Mouse (Mus musculus) forebrain, embryonic 16.5 days (tissue): ENCODE measurements at regions not wholly inside any gene's neighbourhood (a gene's known extent, or its start where the extent isn't known, plus 50 kb on each side); places are given as distances from the start of the nearest gene placed in this dataset.
"Not testable (repeated sequence)": the region's sequence is repeated elsewhere in the genome, so short reads cannot be mapped to it uniquely, and the experiment has no call there.

ENCODE experiments used
- ATAC-seq: fragments of 200-750 bp; cut with Nextera tagmentation; 2 replicates; pipeline ENCODE4 v1.8.0; 2017; ENCODE audit warnings: mild to moderate bottlenecking, moderate library complexity
- H3K27ac ChIP-seq: fragments of 300-500 bp; sonication (generic); 2 replicates; pipeline ENCODE4 v1.5.1; 2014; ENCODE audit warnings: low read length, control low read depth
- H3K27me3 ChIP-seq: fragments of 300-500 bp; sonication (generic); replicated peaks from 2 replicates; pipeline ENCODE4 v1.6.1; 2014; ENCODE audit warnings: low read length; ENCODE audit not compliant: control insufficient read depth, insufficient read depth
- H3K36me3 ChIP-seq: fragments of 300-500 bp; sonication (generic); 2 replicates; pipeline ENCODE4 v1.6.1; 2014; ENCODE audit not compliant: control insufficient read depth, insufficient read depth
- H3K4me1 ChIP-seq: fragments of 300-500 bp; sonication (generic); replicated peaks from 2 replicates; pipeline ENCODE4 v1.6.1; 2014; ENCODE audit warnings: low read length; ENCODE audit not compliant: control insufficient read depth, insufficient read depth
- H3K4me2 ChIP-seq: fragments of 300-500 bp; sonication (generic); 2 replicates; pipeline ENCODE4 v1.6.1; 2014; ENCODE audit warnings: mild to moderate bottlenecking, low read length, control low read depth
- H3K4me3 ChIP-seq: fragments of 300-500 bp; sonication (generic); replicated peaks from 2 replicates; pipeline ENCODE4 v1.5.1; 2014; ENCODE audit warnings: mild to moderate bottlenecking, low read length, control low read depth
- H3K9ac ChIP-seq: fragments of 300-500 bp; sonication (generic); replicated peaks from 2 replicates; pipeline ENCODE4 v1.6.1; 2014; ENCODE audit warnings: low read depth, low read length, control low read depth
- H3K9me3 ChIP-seq: fragments of 300-500 bp; sonication (generic); 2 replicates; pipeline ENCODE4 v1.6.1; 2016; ENCODE audit warnings: low read length; ENCODE audit not compliant: control insufficient read depth
- WGBS: fragments of 180-500 bp; shearing (Covaris S2); extraction: QIAGEN DNeasy Blood & Tissue Kit; methylation state at CpG from one replicate; pipeline ENCODE4 v1.1.7; 2014; 5-methylcytosine and 5-hydroxymethylcytosine counted together

DNA sequence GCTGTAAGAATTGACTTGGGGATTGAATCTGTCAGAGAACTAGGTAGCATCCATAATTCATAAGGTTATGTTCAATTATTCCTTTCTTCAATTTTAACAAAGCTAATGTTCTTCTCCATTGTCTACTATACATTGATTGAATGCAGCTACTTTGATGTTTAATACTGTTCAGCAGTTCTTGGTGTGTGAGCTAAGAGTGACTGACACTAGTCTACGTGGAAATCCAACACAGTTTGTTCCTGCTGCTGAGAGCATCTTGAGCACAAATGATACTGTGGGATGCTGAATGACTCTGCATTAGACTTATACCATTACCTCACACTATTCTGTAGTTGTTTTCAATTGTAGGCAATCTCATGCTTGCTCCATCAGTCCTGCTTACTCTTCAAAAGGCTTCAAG lies 249.4 kb upstream of the Akr1e1 start:
- H3K4me3 ChIP-seq = no peak overlapping the region
- H3K4me2 ChIP-seq = no peak overlapping the region
- no peak overlapping the region for H3K27ac ChIP-seq
- 70% methylated on average over 1 of the region's 1 CpGs for whole genome bisulfite sequencing
- H3K27me3 ChIP-seq = no peaks in the 10 kb centered on the region
- peak; percentile 65 for ATAC-seq
- no peak overlapping the region for H3K9ac ChIP-seq
- no peaks in the 10 kb centered on the region for H3K9me3 ChIP-seq
- no peaks in the 10 kb centered on the region for H3K4me1 ChIP-seq
- no peaks in the 10 kb centered on the region for H3K36me3 ChIP-seq

GRCm38 (mm10) chr13:4839481-4839880 lies 230.5 kb upstream of the Akr1e1 start:
- H3K4me2 ChIP-seq, H3K9ac ChIP-seq, H3K4me3 ChIP-seq, H3K4me1 ChIP-seq, H3K27ac ChIP-seq, H3K36me3 ChIP-seq, ATAC-seq, H3K9me3 ChIP-seq, H3K27me3 ChIP-seq: not testable (repeated sequence)
- 94% methylated on average over 2 of the region's 2 CpGs for WGBS

- Histone ChIP-seq H3K9ac (no peak overlapping the region), H3K4me2 (no peak overlapping the region), H3K9me3 (no peaks in the 10 kb centered on the region), H3K36me3 (no peaks in the 10 kb centered on the region), H3K4me3 (no peak overlapping the region), H3K27ac (no peak overlapping the region), H3K27me3 (no peaks in the 10 kb centered on the region), H3K4me1 (no peaks in the 10 kb centered on the region)
- 94% methylated on average over 3 of the region's 3 CpGs for WGBS
- ATAC-seq = no peak
These were observed 217.8 kb upstream of the Akr1e1 start for GRCm38 (mm10) chr13:4826756-4827155.

- not testable (repeated sequence) for ATAC-seq, H3K9me3 ChIP-seq, H3K4me1 ChIP-seq, H3K27me3 ChIP-seq, H3K36me3 ChIP-seq, H3K4me3 ChIP-seq, H3K9ac ChIP-seq, H3K27ac ChIP-seq, H3K4me2 ChIP-seq
- WGBS = 71% methylated on average over 1 of the region's 1 CpGs
These were observed 216.8 kb upstream of the Akr1e1 start for GRCm38 (mm10) chr13:4825749-4826148.

GRCm38 (mm10) chr13:4806876-4807275 lies 197.9 kb upstream of the Akr1e1 start:
- no peak overlapping the region for H3K27ac ChIP-seq
- H3K27me3 ChIP-seq = no peaks in the 10 kb centered on the region
- no peak overlapping the region for H3K4me2 ChIP-seq
- H3K36me3 ChIP-seq = no peaks in the 10 kb centered on the region
- H3K4me3 ChIP-seq = no peak overlapping the region
- WGBS = 87% methylated on average over 2 of the region's 2 CpGs
- no peak for ATAC-seq
- no peaks in the 10 kb centered on the region for H3K9me3 ChIP-seq
- H3K9ac ChIP-seq = no peak overlapping the region
- no peaks in the 10 kb centered on the region for H3K4me1 ChIP-seq

GRCm38 (mm10) chr13:4800666-4801065 lies 191.7 kb upstream of the Akr1e1 start:
- Histone ChIP-seq H3K36me3 (no peaks in the 10 kb centered on the region), H3K27me3 (no peaks in the 10 kb centered on the region), H3K4me1 (no peaks in the 10 kb centered on the region), H3K4me3 (no peak overlapping the region), H3K9me3 (peaks cover 6% of the 10 kb centered on the region), H3K9ac (no peak overlapping the region), H3K4me2 (no peak overlapping the region), H3K27ac (no peak overlapping the region)
- 90% methylated on average over 14 of the region's 14 CpGs for WGBS
- no peak for ATAC-seq

DNA sequence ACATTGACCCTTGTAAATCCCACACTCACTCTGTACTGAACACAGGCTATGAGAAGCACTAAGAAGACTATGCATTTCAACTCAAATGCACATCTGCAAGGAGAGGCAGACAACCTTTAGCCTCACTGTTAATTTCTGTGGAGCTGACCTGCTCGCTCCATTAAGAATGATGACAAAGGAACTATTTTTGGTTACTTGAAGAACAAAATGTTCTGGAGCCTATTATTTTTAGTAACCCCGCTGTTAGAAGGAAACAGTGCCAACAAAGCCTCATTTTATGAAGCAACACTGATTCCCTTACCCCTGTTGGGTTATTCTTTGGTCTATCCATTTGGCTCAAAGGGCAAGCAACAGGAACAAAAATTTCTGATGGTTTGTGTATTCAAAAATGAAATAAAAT lies 182.2 kb upstream of the Akr1e1 start:
- ATAC-seq = no peak
- 64% methylated on average over 2 of the region's 2 CpGs for WGBS

GRCm38 (mm10) chr13:4790414-4790813 lies 181.4 kb upstream of the Akr1e1 start:
- no peak overlapping the region for H3K9ac ChIP-seq
- H3K9me3 ChIP-seq = no peaks in the 10 kb centered on the region
- H3K4me2 ChIP-seq = no peak overlapping the region
- no peak overlapping the region for H3K27ac ChIP-seq
- no peaks in the 10 kb centered on the region for H3K27me3 ChIP-seq
- ATAC-seq = no peak
- H3K4me3 ChIP-seq = no peak overlapping the region
- WGBS = 76% methylated on average over 2 of the region's 2 CpGs
- no peaks in the 10 kb centered on the region for H3K36me3 ChIP-seq
- H3K4me1 ChIP-seq = no peaks in the 10 kb centered on the region

More for the DNA sequence above, 182.2 kb upstream of the Akr1e1 start:
- no peak overlapping the region for H3K27ac ChIP-seq
- no peaks in the 10 kb centered on the region for H3K36me3 ChIP-seq
- no peak overlapping the region for H3K9ac ChIP-seq
- no peaks in the 10 kb centered on the region for H3K9me3 ChIP-seq
- H3K27me3 ChIP-seq = no peaks in the 10 kb centered on the region
- H3K4me3 ChIP-seq = no peak overlapping the region
- no peaks in the 10 kb centered on the region for H3K4me1 ChIP-seq
- no peak overlapping the region for H3K4me2 ChIP-seq

GRCm38 (mm10) chr13:4783290-4783689 lies 174.3 kb upstream of the Akr1e1 start:
- Histone ChIP-seq H3K9me3 (no peaks in the 10 kb centered on the region), H3K9ac (no peak overlapping the region), H3K27me3 (no peaks in the 10 kb centered on the region), H3K36me3 (no peaks in the 10 kb centered on the region), H3K4me3 (no peak overlapping the region), H3K4me1 (no peaks in the 10 kb centered on the region), H3K27ac (no peak overlapping the region), H3K4me2 (no peak overlapping the region)
- no peak for ATAC-seq
- WGBS = 80% methylated on average over 3 of the region's 3 CpGs

- not testable (repeated sequence) for H3K4me3 ChIP-seq, H3K27me3 ChIP-seq, H3K9ac ChIP-seq, H3K9me3 ChIP-seq, H3K36me3 ChIP-seq, ATAC-seq, H3K4me2 ChIP-seq, H3K4me1 ChIP-seq, H3K27ac ChIP-seq
- 81% methylated on average over 3 of the region's 3 CpGs for WGBS
These were observed 169.4 kb upstream of the Akr1e1 start for GRCm38 (mm10) chr13:4778264-4778823.
